In genomic region chr17:88113015-88113882, GRCm38 (mm10) we compare ENCODE assay signal across 13 mouse cellular contexts. TPM values are rescaled to one million over a fixed set of nuclear protein-coding genes. Genes with fewer than 3 reads are reported as not detected.
DNase-seq lines count a peak whose midpoint lies in the region; ATAC-seq and TF ChIP-seq lines count a peak whose summit lies in the region.
"Had no signal": no experiment of that assay in that cellular context is flagged by ENCODE, and none has a peak within 500 bp of the region (broad histone marks: within the 10 kb centered on the region; RNA-seq: fewer than 3 reads in every experiment).

No protein-coding gene starts in this region.

- H3K4me1 ChIP-seq in midbrain, embryonic 14.5 days (ENCODE audit: control insufficient read depth, insufficient read depth, low read length), result no peaks in the 10 kb centered on the region
- no peaks in the 10 kb centered on the region for H3K4me1 ChIP-seq in midbrain, postnatal 0 days (ENCODE audit: insufficient read depth, low read length)
- H3K4me1 ChIP-seq: stomach, embryonic 15.5 days had no signal

- no peak overlapping the region for H3K27ac ChIP-seq in midbrain, embryonic 14.5 days (replicated peaks; ENCODE audit: low read depth, low read length)
- no peak overlapping the region for H3K27ac ChIP-seq in midbrain, postnatal 0 days (ENCODE audit: low read depth, low read length)
- H3K27ac ChIP-seq: stomach, embryonic 15.5 days had no signal

- H3K27me3 ChIP-seq in midbrain, embryonic 14.5 days (ENCODE audit: control insufficient read depth, insufficient read depth, low read length), result no peaks in the 10 kb centered on the region
- no peaks in the 10 kb centered on the region for H3K27me3 ChIP-seq in midbrain, postnatal 0 days (ENCODE audit: insufficient read depth, low read length)
- H3K27me3 ChIP-seq: stomach, embryonic 15.5 days had no signal

- no peaks in the 10 kb centered on the region for H3K9me3 ChIP-seq in midbrain, embryonic 14.5 days (ENCODE audit: control insufficient read depth, low read length)
- H3K9me3 ChIP-seq in midbrain, postnatal 0 days (ENCODE audit: low read length), result no peaks in the 10 kb centered on the region
- H3K9me3 ChIP-seq: stomach, embryonic 15.5 days had no signal

- H3K36me3 ChIP-seq in midbrain, embryonic 14.5 days (ENCODE audit: control insufficient read depth, insufficient read depth, low read length), result no peaks in the 10 kb centered on the region
- no peaks in the 10 kb centered on the region for H3K36me3 ChIP-seq in midbrain, postnatal 0 days (ENCODE audit: insufficient read depth, low read length)
- H3K36me3 ChIP-seq: stomach, embryonic 15.5 days had no signal

- WGBS in midbrain, embryonic 14.5 days, result 90% methylated on average over 12 of the region's 12 CpGs
- 86% methylated on average over 12 of the region's 12 CpGs for WGBS in midbrain, postnatal 0 days

- no peak overlapping the region for H3K9ac ChIP-seq in midbrain, embryonic 14.5 days (replicated peaks; ENCODE audit: low read length)
- H3K9ac ChIP-seq in midbrain, postnatal 0 days (replicated peaks; ENCODE audit: low read length, poor library complexity, severe bottlenecking), result no peak overlapping the region
- H3K9ac ChIP-seq: lung, embryonic 14.5 days; stomach, embryonic 15.5 days had no signal

- ATAC-seq in CD4-positive, CD25-positive, alpha-beta regulatory T cell, adult 4 months, result peak; percentile 61
- peak; percentile 88 for ATAC-seq in common myeloid progenitor, adult 5-6 weeks (replicated peaks; ENCODE audit: low read depth, poor library complexity, severe bottlenecking)
- no peak for ATAC-seq in midbrain, embryonic 14.5 days (ENCODE audit: low FRiP score, low TSS enrichment)
- ATAC-seq in midbrain, postnatal 0 days (ENCODE audit: low FRiP score), result no peak

- H3K4me2 ChIP-seq in midbrain, embryonic 14.5 days (ENCODE audit: low read length), result no peak overlapping the region
- no peak overlapping the region for H3K4me2 ChIP-seq in midbrain, postnatal 0 days (ENCODE audit: low read depth, low read length, poor library complexity, severe bottlenecking)
- H3K4me2 ChIP-seq: lung, embryonic 14.5 days; stomach, embryonic 15.5 days had no signal

- no peak overlapping the region for H3K4me3 ChIP-seq in midbrain, embryonic 14.5 days (replicated peaks; ENCODE audit: low read depth, low read length)
- no peak overlapping the region for H3K4me3 ChIP-seq in midbrain, postnatal 0 days (ENCODE audit: low read depth, low read length)
- H3K4me3 ChIP-seq: stomach, embryonic 15.5 days had no signal

- no peak for TF ChIP-seq CTCF in midbrain, postnatal 0 days (IDR thresholded peaks at IDR 0.05)

- peak; percentile 23 to 38 for DNase-seq in lung, adult 18-20 months
- no peak for DNase-seq in lung, postnatal 10 days
- DNase-seq in natural killer cell, adult 2 months (ENCODE audit: low spot score in 2 of 2), result peak; percentile 68 to 86
- DNase-seq in midbrain, embryonic 14.5 days, result no peak
- DNase-seq in midbrain, postnatal 0 days (ENCODE audit: low spot score), result no peak
- no peak for DNase-seq in layer of hippocampus, adult 9-11 months
- DNase-seq: cerebellum, postnatal 25 days; kidney, adult 18-20 months; left cerebral cortex, postnatal 4 days; lung, embryonic 14.5 days had no signal

RNA-seq across cellular contexts. Expression of gene Fbxo11, which starts 48.2 kb away (rescaled TPM):
- polyA plus RNA-seq in CD4-positive, CD25-positive, alpha-beta regulatory T cell, adult 4 months (2017; shearing (Covaris generic)), result 10 to 100 TPM; 19.2 to 31.1 TPM
- 34.2 and 39.1 TPM in 2 replicates for total RNA-seq in common myeloid progenitor, adult 5-6 weeks (2017)
- polyA plus RNA-seq in midbrain, embryonic 14.5 days (2014; fragmentation: Nextera tagmentation; extraction: Ambion mirVana), result 51.3 and 53.9 TPM in 2 replicates
- 48.5 and 76.9 TPM in 2 replicates for total RNA-seq in midbrain, postnatal 0 days (2014; rRNA removed)
- polyA plus RNA-seq in midbrain, postnatal 0 days (2015; fragmentation: Nextera tagmentation; extraction: Ambion mirVana), result 22.3 and 27.7 TPM in 2 replicates

Comparison
In these comparisons a context has a peak if more than half of its experiments do, and no peak if none do; other contexts are left out.
1. DNase-seq: peak in lung, adult 18-20 months (2 of 2) and natural killer cell, adult 2 months (2 of 2); none in lung, postnatal 10 days (single experiment), midbrain, embryonic 14.5 days (single experiment), midbrain, postnatal 0 days (single experiment) and layer of hippocampus, adult 9-11 months (single experiment).
2. ATAC-seq: peak in CD4-positive, CD25-positive, alpha-beta regulatory T cell, adult 4 months (single experiment) and common myeloid progenitor, adult 5-6 weeks (single experiment); none in midbrain, embryonic 14.5 days (single experiment) and midbrain, postnatal 0 days (single experiment).